Mouse (Mus musculus): Measurements from ENCODE around the gene Gm7697. TPM values are rescaled to one million over a fixed set of nuclear protein-coding genes. Genes with fewer than 3 reads are reported as not detected.
"Not testable (repeated sequence)": the region's sequence is repeated elsewhere in the genome, so short reads cannot be mapped to it uniquely, and the experiment has no call there.

Gm7697 gene
- not detected in 2 replicates for polyA plus RNA-seq (2014; fragmentation: Nextera tagmentation; extraction: Ambion mirVana)

DNA sequence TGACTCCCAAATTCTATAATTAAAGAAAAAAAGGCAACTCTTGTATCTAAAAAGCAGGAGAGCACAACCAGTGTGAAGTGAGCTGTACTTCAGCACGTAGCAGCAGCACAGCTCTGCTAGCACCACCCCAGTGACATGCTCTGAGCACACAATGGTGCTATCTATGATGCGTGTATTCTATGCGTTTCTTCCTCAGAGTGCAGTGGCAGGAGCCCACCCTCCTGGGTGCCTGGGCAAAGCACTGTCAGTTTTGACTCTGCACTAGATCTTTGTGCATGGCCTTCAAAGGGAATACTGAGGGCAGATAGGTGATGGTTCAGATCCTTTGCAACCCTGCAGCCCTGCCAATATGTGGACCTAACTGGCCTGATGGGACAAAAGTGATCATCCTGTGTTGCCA lies at the start of gene Gm7697:
TSS of gene Gm7697 (minus strand) at position 101 of the 400 bp plus-strand sequence.
- not testable (repeated sequence) for H3K36me3 ChIP-seq (ENCODE audit: control insufficient read depth, insufficient read depth, low read length); H3K27ac ChIP-seq (replicated peaks; ENCODE audit: low read depth, low read length); H3K4me2 ChIP-seq (ENCODE audit: low read depth, severe bottlenecking); H3K9me3 ChIP-seq (ENCODE audit: control insufficient read depth, low read length); DNase-seq (ENCODE audit: low spot score); H3K9ac ChIP-seq (ENCODE audit: low read length); H3K4me1 ChIP-seq (ENCODE audit: control insufficient read depth, insufficient read depth, low read length); H3K27me3 ChIP-seq (ENCODE audit: control insufficient read depth, insufficient read depth, low read length); ATAC-seq (ENCODE audit: insufficient number of reproducible peaks, low FRiP score, low TSS enrichment, low read depth); H3K4me3 ChIP-seq (ENCODE audit: low read depth, low read length)
- WGBS = 96% methylated on average over 1 of the region's 3 CpGs

- ATAC-seq (ENCODE audit: insufficient number of reproducible peaks, low FRiP score, low TSS enrichment, low read depth); H3K4me2 ChIP-seq (ENCODE audit: low read depth, severe bottlenecking): not testable (repeated sequence)
Measured at GRCm38 (mm10) chr8:69551249-69551648, 28.5 kb upstream of the Gm7697 start.

DNA sequence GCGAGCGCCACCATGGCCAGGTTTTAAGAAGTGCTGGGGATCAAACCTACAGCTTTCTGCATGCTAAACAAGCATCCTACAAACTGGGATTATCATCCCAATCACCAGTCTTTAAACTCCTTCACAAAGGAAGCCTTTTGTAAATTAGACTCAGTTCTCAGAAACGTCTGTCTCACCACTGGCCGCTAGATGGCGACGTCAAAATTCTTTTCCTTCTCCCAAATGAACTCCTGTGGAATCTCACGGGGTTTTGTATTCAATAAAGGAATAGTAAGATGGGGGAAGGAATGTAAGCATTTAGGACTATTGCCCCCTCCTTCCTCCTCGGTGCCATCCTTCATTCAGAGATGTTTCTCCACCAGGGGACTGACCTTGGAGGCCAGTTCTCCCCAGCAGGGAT lies 26.8 kb upstream of the Gm7697 start:
- WGBS = 10% methylated on average over 8 of the region's 8 CpGs
- not testable (repeated sequence) for ATAC-seq (ENCODE audit: insufficient number of reproducible peaks, low FRiP score, low TSS enrichment, low read depth); H3K9ac ChIP-seq (ENCODE audit: low read length); H3K27ac ChIP-seq (replicated peaks; ENCODE audit: low read depth, low read length); H3K4me1 ChIP-seq (ENCODE audit: control insufficient read depth, insufficient read depth, low read length); H3K4me2 ChIP-seq (ENCODE audit: low read depth, severe bottlenecking); H3K36me3 ChIP-seq (ENCODE audit: control insufficient read depth, insufficient read depth, low read length); H3K27me3 ChIP-seq (ENCODE audit: control insufficient read depth, insufficient read depth, low read length); H3K4me3 ChIP-seq (ENCODE audit: low read depth, low read length); H3K9me3 ChIP-seq (ENCODE audit: control insufficient read depth, low read length)
- DNase-seq (ENCODE audit: low spot score) = peak; percentile 69

More at GRCm38 (mm10) chr8:69551249-69551648, 28.5 kb upstream of the Gm7697 start:
- H3K9me3 ChIP-seq (ENCODE audit: control insufficient read depth, low read length); H3K4me1 ChIP-seq (ENCODE audit: control insufficient read depth, insufficient read depth, low read length); H3K9ac ChIP-seq (ENCODE audit: low read length); H3K36me3 ChIP-seq (ENCODE audit: control insufficient read depth, insufficient read depth, low read length); H3K4me3 ChIP-seq (ENCODE audit: low read depth, low read length); DNase-seq (ENCODE audit: low spot score); H3K27ac ChIP-seq (replicated peaks; ENCODE audit: low read depth, low read length); H3K27me3 ChIP-seq (ENCODE audit: control insufficient read depth, insufficient read depth, low read length): not testable (repeated sequence)
- WGBS = 50% methylated on average over 2 of the region's 2 CpGs

DNA sequence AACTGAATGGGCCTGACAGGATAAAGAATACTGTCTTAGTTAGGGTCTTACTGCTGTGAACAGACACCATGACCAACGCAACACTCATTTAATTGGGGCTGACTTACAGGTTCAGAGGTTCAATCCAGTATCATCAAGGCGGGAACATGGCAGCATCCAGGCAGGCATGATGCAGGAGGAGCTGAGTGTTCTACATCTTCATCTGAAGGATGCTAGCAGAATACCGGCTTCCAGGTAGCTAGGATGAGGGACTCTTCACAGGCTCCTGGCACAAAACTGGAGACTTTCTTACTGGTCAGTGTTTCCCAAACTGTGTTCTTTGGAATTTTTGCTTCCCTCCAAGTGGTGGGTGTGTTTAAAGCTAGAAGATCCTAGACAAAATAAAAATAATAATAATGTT lies 25.3 kb upstream of the Gm7697 start:
- H3K9me3 ChIP-seq (ENCODE audit: control insufficient read depth, low read length); H3K4me1 ChIP-seq (ENCODE audit: control insufficient read depth, insufficient read depth, low read length); H3K27me3 ChIP-seq (ENCODE audit: control insufficient read depth, insufficient read depth, low read length); DNase-seq (ENCODE audit: low spot score); H3K36me3 ChIP-seq (ENCODE audit: control insufficient read depth, insufficient read depth, low read length); H3K9ac ChIP-seq (ENCODE audit: low read length); H3K4me3 ChIP-seq (ENCODE audit: low read depth, low read length); ATAC-seq (ENCODE audit: insufficient number of reproducible peaks, low FRiP score, low TSS enrichment, low read depth); H3K4me2 ChIP-seq (ENCODE audit: low read depth, severe bottlenecking); H3K27ac ChIP-seq (replicated peaks; ENCODE audit: low read depth, low read length): not testable (repeated sequence)
- WGBS = 89% methylated on average over 3 of the region's 3 CpGs

DNA sequence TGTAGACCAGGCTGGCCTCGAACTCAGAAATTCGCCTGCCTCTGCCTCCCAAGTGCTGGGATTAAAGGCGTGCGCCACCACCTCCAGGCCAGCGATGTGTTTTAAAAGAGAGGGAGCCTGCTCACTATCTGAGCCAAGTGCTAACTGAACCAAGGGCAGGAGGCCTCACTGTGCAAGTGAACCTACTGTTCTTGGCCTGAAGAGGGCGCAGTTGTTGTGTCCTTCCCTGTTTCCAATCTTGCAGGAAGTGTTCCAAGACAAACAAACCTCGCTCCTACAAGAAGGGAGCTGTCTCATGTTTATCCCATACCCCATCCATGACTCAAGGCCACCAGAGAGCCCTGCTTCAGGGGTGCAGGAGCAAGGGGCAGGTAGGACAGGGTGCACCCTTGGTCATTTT lies 24.4 kb upstream of the Gm7697 start:
- DNase-seq (ENCODE audit: low spot score); H3K27me3 ChIP-seq (ENCODE audit: control insufficient read depth, insufficient read depth, low read length); H3K9ac ChIP-seq (ENCODE audit: low read length); H3K36me3 ChIP-seq (ENCODE audit: control insufficient read depth, insufficient read depth, low read length); H3K27ac ChIP-seq (replicated peaks; ENCODE audit: low read depth, low read length); H3K4me2 ChIP-seq (ENCODE audit: low read depth, severe bottlenecking); H3K4me1 ChIP-seq (ENCODE audit: control insufficient read depth, insufficient read depth, low read length); H3K9me3 ChIP-seq (ENCODE audit: control insufficient read depth, low read length); H3K4me3 ChIP-seq (ENCODE audit: low read depth, low read length); ATAC-seq (ENCODE audit: insufficient number of reproducible peaks, low FRiP score, low TSS enrichment, low read depth): not testable (repeated sequence)
- 74% methylated on average over 7 of the region's 7 CpGs for WGBS

DNA sequence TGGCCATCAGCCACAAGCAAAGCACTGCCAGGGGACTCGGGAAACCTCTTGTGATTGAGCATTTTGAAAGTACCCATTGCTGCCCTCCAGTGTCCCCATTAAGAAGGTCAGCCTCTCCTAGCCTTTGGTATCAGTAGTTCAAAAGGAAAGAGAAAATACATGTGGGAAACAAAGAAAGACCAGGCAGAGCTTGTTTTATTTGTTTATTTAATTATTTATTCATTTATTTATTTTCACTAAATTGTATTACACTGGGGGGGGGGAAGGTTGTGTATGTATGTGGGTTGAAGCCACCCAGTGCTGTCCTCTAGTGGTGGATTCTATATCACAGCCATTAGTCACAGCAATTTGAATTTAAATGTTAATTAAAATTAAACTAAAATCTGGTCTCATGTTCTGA lies 22.2 kb upstream of the Gm7697 start:
- not testable (repeated sequence) for H3K4me1 ChIP-seq (ENCODE audit: control insufficient read depth, insufficient read depth, low read length); H3K27ac ChIP-seq (replicated peaks; ENCODE audit: low read depth, low read length); H3K4me2 ChIP-seq (ENCODE audit: low read depth, severe bottlenecking); ATAC-seq (ENCODE audit: insufficient number of reproducible peaks, low FRiP score, low TSS enrichment, low read depth); H3K4me3 ChIP-seq (ENCODE audit: low read depth, low read length); H3K27me3 ChIP-seq (ENCODE audit: control insufficient read depth, insufficient read depth, low read length); H3K9ac ChIP-seq (ENCODE audit: low read length); H3K9me3 ChIP-seq (ENCODE audit: control insufficient read depth, low read length); H3K36me3 ChIP-seq (ENCODE audit: control insufficient read depth, insufficient read depth, low read length); DNase-seq (ENCODE audit: low spot score)
- 71% methylated on average over 1 of the region's 1 CpGs for WGBS

DNA sequence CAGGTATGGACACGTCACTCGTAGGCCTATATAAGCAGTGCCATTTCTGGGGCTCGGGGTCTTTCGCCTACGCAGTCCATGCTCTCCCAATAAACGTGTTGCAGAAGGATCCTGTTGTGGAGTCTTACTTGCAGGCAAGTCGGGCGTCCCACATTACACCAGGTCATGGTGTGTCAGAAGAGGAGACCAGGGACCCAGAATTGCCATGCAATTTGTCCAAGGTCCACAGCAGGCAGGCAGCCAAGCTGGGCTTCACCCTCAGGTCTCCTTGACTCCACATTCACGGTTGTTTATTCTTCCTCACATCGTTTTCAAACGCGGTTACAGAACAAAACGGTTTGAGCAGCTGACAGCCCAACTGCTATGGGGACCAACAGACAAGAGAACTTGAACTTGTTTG lies 21.7 kb upstream of the Gm7697 start:
- DNase-seq (ENCODE audit: low spot score); H3K27ac ChIP-seq (replicated peaks; ENCODE audit: low read depth, low read length); H3K4me1 ChIP-seq (ENCODE audit: control insufficient read depth, insufficient read depth, low read length); H3K27me3 ChIP-seq (ENCODE audit: control insufficient read depth, insufficient read depth, low read length); H3K9me3 ChIP-seq (ENCODE audit: control insufficient read depth, low read length); H3K4me2 ChIP-seq (ENCODE audit: low read depth, severe bottlenecking); H3K4me3 ChIP-seq (ENCODE audit: low read depth, low read length); ATAC-seq (ENCODE audit: insufficient number of reproducible peaks, low FRiP score, low TSS enrichment, low read depth); H3K36me3 ChIP-seq (ENCODE audit: control insufficient read depth, insufficient read depth, low read length); H3K9ac ChIP-seq (ENCODE audit: low read length): not testable (repeated sequence)
- 92% methylated on average over 13 of the region's 13 CpGs for WGBS

GRCm38 (mm10) chr8:69543984-69544383 lies 21.2 kb upstream of the Gm7697 start:
- not testable (repeated sequence) for H3K4me1 ChIP-seq (ENCODE audit: control insufficient read depth, insufficient read depth, low read length); H3K9ac ChIP-seq (ENCODE audit: low read length); H3K4me2 ChIP-seq (ENCODE audit: low read depth, severe bottlenecking); H3K27me3 ChIP-seq (ENCODE audit: control insufficient read depth, insufficient read depth, low read length); H3K36me3 ChIP-seq (ENCODE audit: control insufficient read depth, insufficient read depth, low read length); H3K9me3 ChIP-seq (ENCODE audit: control insufficient read depth, low read length); H3K4me3 ChIP-seq (ENCODE audit: low read depth, low read length); DNase-seq (ENCODE audit: low spot score); H3K27ac ChIP-seq (replicated peaks; ENCODE audit: low read depth, low read length)
- WGBS = 93% methylated on average over 5 of the region's 6 CpGs
- ATAC-seq (ENCODE audit: insufficient number of reproducible peaks, low FRiP score, low TSS enrichment, low read depth) = peak; percentile 68; the same call in 1 of the 2 replicates

GRCm38 (mm10) chr8:69540764-69541163 lies 18.0 kb upstream of the Gm7697 start:
- not testable (repeated sequence) for DNase-seq (ENCODE audit: low spot score); H3K4me2 ChIP-seq (ENCODE audit: low read depth, severe bottlenecking); H3K4me1 ChIP-seq (ENCODE audit: control insufficient read depth, insufficient read depth, low read length); H3K36me3 ChIP-seq (ENCODE audit: control insufficient read depth, insufficient read depth, low read length); H3K27me3 ChIP-seq (ENCODE audit: control insufficient read depth, insufficient read depth, low read length); ATAC-seq (ENCODE audit: insufficient number of reproducible peaks, low FRiP score, low TSS enrichment, low read depth); H3K9ac ChIP-seq (ENCODE audit: low read length); H3K27ac ChIP-seq (replicated peaks; ENCODE audit: low read depth, low read length); H3K4me3 ChIP-seq (ENCODE audit: low read depth, low read length); H3K9me3 ChIP-seq (ENCODE audit: control insufficient read depth, low read length)
- 85% methylated on average over 6 of the region's 7 CpGs for WGBS

All from limb, embryonic 11.5 days (tissue).